Mouse (Mus musculus): ENCODE data around the gene Odf3l2. TPM values are rescaled to one million over a fixed set of nuclear protein-coding genes. Genes with fewer than 3 reads are reported as not detected.

Gene Odf3l2
- polyA plus RNA-seq, 1 experiment from 2014 or later = not detected

DNA sequence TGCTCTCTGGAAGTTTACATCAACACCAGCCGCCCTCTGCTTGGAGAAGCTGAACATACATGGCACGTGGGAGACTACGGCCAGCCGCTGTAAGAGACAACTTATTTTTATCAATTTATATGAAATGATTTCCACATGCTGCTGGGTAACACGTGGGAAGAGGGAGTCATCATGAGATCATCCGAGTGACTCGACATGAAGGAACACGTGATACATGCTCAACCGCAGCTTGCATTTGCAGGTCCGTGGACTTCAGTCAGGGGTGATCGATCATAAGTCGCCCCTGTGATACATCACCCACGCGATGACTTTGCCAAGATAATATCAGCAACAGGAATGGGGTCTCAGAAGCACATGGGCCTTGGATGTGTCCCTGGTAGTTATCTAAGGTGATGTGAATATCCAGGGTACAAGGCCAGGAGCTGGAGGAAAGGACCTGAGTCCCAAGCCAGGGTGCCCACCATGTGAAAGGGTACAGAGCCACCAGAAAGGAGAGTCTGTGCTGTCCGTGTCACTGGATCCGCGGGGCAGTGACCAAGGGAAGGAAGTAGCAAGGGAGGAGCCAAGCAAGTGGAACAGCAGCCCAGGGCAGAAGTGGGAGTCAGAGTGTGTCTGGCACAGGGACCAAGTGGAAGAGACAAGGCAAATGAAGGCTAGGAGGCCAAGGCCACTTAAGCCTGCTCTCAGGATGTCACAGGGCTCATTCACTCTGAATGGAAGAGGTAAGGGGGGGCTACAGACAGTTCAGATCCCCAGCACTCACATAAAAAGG is 12.3 kb downstream of the Odf3l2 start:
- DNase-seq (ENCODE audit: low spot score) = no peak
- Histone ChIP-seq H3K4me3 (no peak overlapping the region), H3K9me3 (replicated peaks) (no peaks in the 10 kb centered on the region), H3K27me3 (ENCODE audit: low read depth, poor library complexity, severe bottlenecking) (peaks cover 16% of the 10 kb centered on the region), H3K4me1 (peaks cover 18% of the 10 kb centered on the region), H3K27ac (no peak overlapping the region), H3K36me3 (no peaks in the 10 kb centered on the region)
- WGBS = 87% methylated on average over 17 of the region's 17 CpGs

DNA sequence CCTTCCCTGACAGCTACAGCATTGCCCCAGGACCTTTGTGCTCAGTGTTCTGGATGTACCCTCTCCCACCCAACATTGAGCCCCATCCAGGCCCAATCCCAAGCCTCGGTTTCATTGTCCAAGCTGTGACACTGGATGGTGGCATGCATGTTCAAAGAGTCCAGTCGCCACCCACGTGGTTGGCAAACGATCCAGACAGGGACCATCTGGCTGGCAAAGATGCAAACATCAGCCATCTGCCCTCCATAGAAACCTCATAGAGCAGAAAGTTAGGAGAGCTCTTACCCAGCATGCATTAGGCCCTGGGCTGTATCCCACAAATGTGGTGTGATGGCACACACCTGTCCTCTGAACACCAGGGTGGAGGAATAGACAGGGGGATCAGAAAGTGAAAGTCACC is 14.1 kb downstream of the Odf3l2 start:
- Histone ChIP-seq H3K36me3 (no peaks in the 10 kb centered on the region), H3K4me1 (peaks cover under 1% of the 10 kb centered on the region), H3K27me3 (ENCODE audit: low read depth, poor library complexity, severe bottlenecking) (peaks cover 6% of the 10 kb centered on the region; the same call in 1 of the 2 replicates), H3K9me3 (replicated peaks) (no peaks in the 10 kb centered on the region), H3K4me3 (no peak overlapping the region), H3K27ac (no peak overlapping the region)
- WGBS = 90% methylated on average over 4 of the region's 4 CpGs
- DNase-seq (ENCODE audit: low spot score) = no peak

DNA sequence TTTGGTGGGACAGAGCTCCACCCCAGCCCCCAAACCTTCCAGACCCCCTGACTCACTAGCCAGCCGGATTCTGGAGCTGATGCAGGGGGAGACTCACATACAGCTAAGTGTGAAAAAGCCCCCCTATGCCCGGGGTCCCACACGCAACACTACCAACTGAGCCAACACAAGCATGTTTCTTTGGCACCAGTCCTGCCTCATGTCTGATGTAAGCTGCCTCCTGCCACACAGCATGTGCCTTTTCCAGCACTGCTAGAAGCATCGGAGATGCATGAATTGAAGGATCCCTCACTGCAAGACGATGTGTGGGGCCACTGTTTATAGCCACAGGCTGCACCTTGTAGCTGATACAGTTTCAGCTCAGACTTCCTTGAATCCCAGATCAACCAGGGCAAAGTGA is 17.2 kb downstream of the Odf3l2 start:
- Histone ChIP-seq H3K36me3 (no peaks in the 10 kb centered on the region), H3K27me3 (ENCODE audit: low read depth, poor library complexity, severe bottlenecking) (no peaks in the 10 kb centered on the region), H3K27ac (no peak overlapping the region), H3K4me3 (no peak overlapping the region), H3K9me3 (replicated peaks) (no peaks in the 10 kb centered on the region), H3K4me1 (no peaks in the 10 kb centered on the region)
- 90% methylated on average over 5 of the region's 5 CpGs for WGBS
- no peak for DNase-seq (ENCODE audit: low spot score)

DNA sequence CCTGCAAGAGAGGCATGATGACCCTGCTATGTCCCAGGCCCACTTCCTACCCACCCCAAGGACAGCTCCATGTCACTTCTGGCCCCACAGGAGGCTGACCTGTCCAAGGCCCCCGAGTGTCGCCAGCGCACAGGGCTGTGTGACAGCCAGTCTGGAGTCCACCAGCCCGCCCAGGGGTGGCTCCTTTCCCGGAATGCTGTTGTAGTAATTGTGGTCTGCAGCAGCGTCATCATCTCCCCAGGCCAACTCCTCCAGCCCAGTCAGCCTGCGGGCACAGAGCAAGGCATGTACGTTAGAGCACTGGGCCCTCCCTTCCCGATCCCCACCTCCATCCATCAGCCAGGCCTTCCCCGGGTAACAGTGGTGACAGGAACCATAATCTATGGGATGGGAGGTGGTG is 19.4 kb downstream of the Odf3l2 start:
- no peak for DNase-seq (ENCODE audit: low spot score)
- WGBS = 89% methylated on average over 10 of the region's 10 CpGs
- H3K9me3 ChIP-seq (replicated peaks) = no peaks in the 10 kb centered on the region

DNA sequence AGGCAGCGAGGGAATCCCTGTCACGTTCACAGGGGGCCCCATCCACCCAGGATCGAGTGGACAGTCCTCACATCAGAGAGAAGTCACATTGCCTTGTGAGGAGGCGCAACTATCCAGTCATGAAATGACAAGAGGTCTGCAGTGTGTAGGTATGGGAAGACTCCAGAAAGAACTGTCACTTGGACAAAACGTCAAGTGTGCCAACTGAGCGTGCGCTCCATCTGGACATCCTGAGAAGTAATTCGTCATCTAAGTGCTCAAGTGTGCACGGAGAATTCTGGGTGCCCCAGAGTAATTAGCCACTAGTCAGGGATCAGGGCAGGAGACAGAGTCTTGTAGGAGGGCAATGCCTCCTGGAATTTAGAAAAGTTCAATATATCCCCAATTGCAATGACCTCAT is 20.1 kb downstream of the Odf3l2 start:
- no peaks in the 10 kb centered on the region for H3K36me3 ChIP-seq
- H3K27ac ChIP-seq = no peak overlapping the region
- no peaks in the 10 kb centered on the region for H3K27me3 ChIP-seq (ENCODE audit: low read depth, poor library complexity, severe bottlenecking)
- WGBS = 84% methylated on average over 9 of the region's 9 CpGs
- H3K4me3 ChIP-seq = no peak overlapping the region
- no peaks in the 10 kb centered on the region for H3K9me3 ChIP-seq (replicated peaks)
- 0 out of 2 replicates have a peak, but pooled peaks cover 3% of the 10 kb centered on the region for H3K4me1 ChIP-seq
- DNase-seq (ENCODE audit: low spot score) = no peak

More for the DNA sequence above, 19.4 kb downstream of the Odf3l2 start:
- no peaks in the 10 kb centered on the region for H3K36me3 ChIP-seq
- no peaks in the 10 kb centered on the region for H3K4me1 ChIP-seq
- H3K4me3 ChIP-seq = no peak overlapping the region
- no peaks in the 10 kb centered on the region for H3K27me3 ChIP-seq (ENCODE audit: low read depth, poor library complexity, severe bottlenecking)
- H3K27ac ChIP-seq = no peak overlapping the region

DNA sequence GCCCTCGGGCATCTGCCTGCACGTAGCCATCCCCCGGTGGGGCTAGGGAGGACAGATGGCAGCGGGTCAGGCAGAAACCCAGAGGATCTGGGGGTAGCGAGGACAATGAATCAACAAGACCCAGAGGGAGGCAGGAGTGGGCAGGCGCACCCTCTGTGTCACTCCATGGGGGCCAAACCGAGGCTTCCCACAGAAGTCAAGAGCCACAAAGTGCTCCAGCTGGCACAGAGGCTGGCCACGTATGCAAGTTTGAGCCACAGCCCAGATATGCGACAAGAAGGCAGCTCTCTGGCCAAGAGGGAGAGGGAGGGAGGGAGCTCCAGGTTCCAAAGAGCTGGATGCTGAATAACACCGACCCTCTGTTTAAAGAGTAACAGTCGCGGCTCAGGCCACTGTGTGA is 21.6 kb downstream of the Odf3l2 start:
- no peaks in the 10 kb centered on the region for H3K9me3 ChIP-seq (replicated peaks)
- no peaks in the 10 kb centered on the region for H3K27me3 ChIP-seq (ENCODE audit: low read depth, poor library complexity, severe bottlenecking)
- no peak overlapping the region; the same call in 1 of the 2 replicates for H3K27ac ChIP-seq
- H3K4me3 ChIP-seq = no peak overlapping the region
- DNase-seq (ENCODE audit: low spot score) = no peak
- H3K4me1 ChIP-seq = 0 out of 2 replicates have a peak, but pooled peaks cover 4% of the 10 kb centered on the region
- 79% methylated on average over 12 of the region's 12 CpGs for WGBS
- no peaks in the 10 kb centered on the region for H3K36me3 ChIP-seq

DNA sequence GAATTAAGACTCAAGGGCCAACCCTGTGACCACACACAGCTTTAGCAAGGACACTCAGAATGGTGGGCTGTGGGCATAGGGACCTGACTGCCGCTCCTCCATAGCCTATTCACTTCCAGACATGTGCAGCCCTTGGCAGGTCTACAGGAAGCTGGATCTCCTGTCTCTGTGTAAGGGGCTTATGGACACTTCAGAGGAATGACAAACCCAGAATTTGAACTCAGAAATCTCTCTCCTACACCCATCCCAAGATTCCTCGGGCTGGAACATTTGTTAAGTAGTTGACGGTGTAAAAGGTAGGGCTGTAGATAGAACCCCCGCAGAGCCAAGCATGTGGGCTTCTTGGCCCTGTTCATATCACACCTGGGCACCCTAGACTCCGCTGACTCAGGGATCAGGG is 29.2 kb downstream of the Odf3l2 start:
- Histone ChIP-seq H3K4me3 (no peak overlapping the region), H3K4me1 (peaks cover 38% of the 10 kb centered on the region), H3K27ac (no peak overlapping the region), H3K36me3 (no peaks in the 10 kb centered on the region), H3K9me3 (replicated peaks) (no peaks in the 10 kb centered on the region), H3K27me3 (ENCODE audit: low read depth, poor library complexity, severe bottlenecking) (peaks cover 34% of the 10 kb centered on the region)
- 88% methylated on average over 5 of the region's 5 CpGs for WGBS
- DNase-seq (ENCODE audit: low spot score) = no peak

DNA sequence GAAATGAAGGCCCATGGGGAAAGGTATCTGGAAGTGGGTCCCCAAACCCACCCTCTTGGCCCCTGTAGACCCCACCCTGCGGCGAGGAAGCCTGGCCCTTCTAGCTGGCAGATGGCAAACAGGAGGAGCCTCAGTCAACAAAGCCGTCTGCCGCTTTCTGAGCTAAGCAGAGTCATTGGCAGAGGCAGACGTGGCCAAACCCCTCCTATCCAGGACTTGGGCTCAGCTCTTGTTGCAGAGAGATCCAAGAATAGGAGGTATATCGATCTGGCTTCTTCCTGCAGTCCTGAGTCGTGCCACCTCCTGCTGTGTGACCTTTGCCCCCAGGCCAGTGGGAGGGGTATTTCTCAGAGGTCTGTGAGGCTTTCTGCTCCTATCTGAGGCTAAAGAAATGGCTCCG is 29.7 kb downstream of the Odf3l2 start:
- H3K4me1 ChIP-seq = peaks cover 42% of the 10 kb centered on the region
- no peaks in the 10 kb centered on the region for H3K36me3 ChIP-seq
- DNase-seq (ENCODE audit: low spot score) = no peak
- no peak overlapping the region for H3K4me3 ChIP-seq
- no peaks in the 10 kb centered on the region for H3K9me3 ChIP-seq (replicated peaks)
- H3K27ac ChIP-seq = no peak overlapping the region
- H3K27me3 ChIP-seq (ENCODE audit: low read depth, poor library complexity, severe bottlenecking) = peaks cover 40% of the 10 kb centered on the region
- WGBS = 16% methylated on average over 8 of the region's 8 CpGs

DNA sequence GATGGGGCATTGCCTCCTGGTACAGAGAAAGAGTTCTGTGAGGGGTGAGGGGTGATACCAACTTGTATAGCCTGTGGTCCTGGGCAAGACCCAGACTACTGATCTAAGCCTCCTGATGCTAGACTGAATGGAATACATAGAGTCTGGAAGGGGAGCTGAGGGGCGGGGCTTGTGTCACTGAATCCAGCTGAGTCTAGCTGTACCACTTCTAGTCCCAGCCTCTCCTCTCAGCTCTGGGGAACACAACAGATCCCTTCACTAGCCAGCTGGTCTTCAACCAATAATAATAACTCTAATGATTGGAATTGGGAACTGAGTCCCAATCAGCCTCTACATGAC is 31.3 kb downstream of the Odf3l2 start:
- WGBS = 86% methylated on average over 1 of the region's 1 CpGs
- no peaks in the 10 kb centered on the region for H3K36me3 ChIP-seq
- H3K27me3 ChIP-seq (ENCODE audit: low read depth, poor library complexity, severe bottlenecking) = peaks cover 56% of the 10 kb centered on the region
- H3K4me1 ChIP-seq = peaks cover 38% of the 10 kb centered on the region
- DNase-seq (ENCODE audit: low spot score) = no peak
- H3K27ac ChIP-seq = 0 out of 2 replicates have a peak overlapping the region, but pooled peaks have one; percentile 70
- H3K9me3 ChIP-seq (replicated peaks) = no peaks in the 10 kb centered on the region
- peak overlapping the region; percentile 73 for H3K4me3 ChIP-seq

DNA sequence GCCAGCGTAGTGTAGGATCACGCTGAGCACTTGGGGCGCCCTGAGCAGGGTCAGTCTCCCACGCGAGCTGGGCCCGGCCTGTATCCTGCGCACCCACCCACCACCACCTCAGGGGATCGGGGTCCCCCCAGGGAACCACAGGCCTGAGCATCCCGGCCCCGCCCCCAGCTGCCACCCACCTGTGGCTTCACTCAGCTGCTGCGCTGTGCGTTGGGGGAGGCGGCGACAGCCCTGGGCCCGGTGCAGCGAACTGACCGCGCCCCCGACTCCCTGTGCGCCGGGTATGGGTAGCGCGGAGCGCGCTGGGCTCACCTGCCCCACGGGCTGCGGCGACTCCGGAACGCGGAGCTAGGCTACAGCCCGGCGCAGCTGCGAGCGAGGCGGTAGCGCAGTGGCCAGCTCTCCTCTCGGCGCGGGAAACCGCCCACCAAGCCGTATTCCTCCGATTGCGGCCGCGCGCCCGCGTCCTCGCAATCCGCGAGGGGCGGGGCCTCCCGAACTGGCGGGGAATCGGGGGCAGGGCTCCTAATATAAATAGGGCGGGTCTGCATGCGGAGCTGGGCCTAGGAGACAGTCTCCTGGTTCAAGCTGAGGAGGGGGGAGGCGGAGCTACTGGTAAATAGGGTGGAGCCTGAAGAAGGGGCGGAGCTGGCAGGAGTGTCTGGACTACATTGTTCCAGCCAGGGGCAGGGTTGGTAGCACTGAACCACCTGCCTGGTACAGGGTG is 31.8 kb downstream of the Odf3l2 start, which contains the start of gene C2cd4c:
C2cd4c (minus strand) TSS at position 448 of the 727 bp plus-strand sequence.
- H3K27ac ChIP-seq = peak within 1 kb of the TSS; percentile 70
- no peaks in the 10 kb centered on the region for H3K36me3 ChIP-seq
- H3K9me3 ChIP-seq (replicated peaks) = no peaks in the 10 kb centered on the region
- 1% methylated on average over 59 of the region's 60 CpGs for WGBS
- H3K27me3 ChIP-seq (ENCODE audit: low read depth, poor library complexity, severe bottlenecking) = peaks cover 61% of the 10 kb centered on the region
- peak within 1 kb of the TSS; percentile 73 for H3K4me3 ChIP-seq
- H3K4me1 ChIP-seq = peaks cover 38% of the 10 kb centered on the region
- DNase-seq (ENCODE audit: low spot score) = peak; percentile 79

DNA sequence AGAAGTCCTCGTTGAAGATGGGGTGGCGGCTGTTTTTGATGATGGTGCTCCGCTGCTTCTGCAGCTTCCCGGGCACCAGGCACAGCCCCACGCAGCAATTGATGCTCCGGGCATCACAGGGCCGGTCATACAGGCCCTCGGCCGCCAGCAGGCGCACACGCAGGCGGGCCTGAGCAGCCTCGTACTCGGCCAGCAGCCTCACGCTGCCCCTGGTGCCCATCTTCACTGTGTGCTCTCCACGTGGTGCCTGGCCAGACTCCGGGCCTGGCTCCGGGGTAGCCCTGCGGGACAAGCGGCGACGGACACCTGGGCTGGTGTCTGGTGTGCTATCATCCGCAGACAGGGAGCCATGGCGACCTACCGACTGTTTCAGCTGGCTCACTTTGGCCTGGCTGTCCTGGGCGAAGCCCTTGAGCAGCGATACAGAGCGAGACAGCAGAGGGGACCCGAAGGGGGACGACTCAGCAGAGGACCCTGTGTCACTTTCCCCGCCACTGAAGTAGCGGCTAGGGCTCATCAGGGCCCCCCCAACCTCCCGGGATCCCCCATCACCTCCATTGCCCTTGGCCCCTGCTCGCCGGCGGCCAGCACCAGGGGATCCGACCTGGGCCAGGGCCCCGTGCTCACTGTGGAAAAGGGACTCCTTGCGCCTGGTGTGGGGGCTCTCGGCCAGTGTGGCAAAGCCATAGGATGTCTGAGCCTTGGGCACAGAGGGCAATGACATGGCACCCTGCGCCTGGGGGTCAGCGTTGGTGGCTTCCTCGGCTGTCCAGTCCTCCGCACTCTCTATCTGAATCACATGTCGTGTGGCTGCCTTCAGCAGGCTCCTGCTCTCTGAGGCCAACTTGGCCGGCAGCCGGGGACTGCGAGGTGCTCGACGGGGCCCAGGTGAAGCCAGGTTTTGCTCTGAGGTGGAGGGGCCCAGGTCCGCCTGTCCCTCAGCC is 33.1 kb downstream of the Odf3l2 start:
- peaks cover 67% of the 10 kb centered on the region for H3K27me3 ChIP-seq (ENCODE audit: low read depth, poor library complexity, severe bottlenecking)
- 12% methylated on average over 51 of the region's 51 CpGs for WGBS
- peaks cover 45% of the 10 kb centered on the region for H3K4me1 ChIP-seq
- H3K4me3 ChIP-seq = peak overlapping the region; percentile 73
- no peak overlapping the region for H3K27ac ChIP-seq
- H3K36me3 ChIP-seq = no peaks in the 10 kb centered on the region
- no peaks in the 10 kb centered on the region for H3K9me3 ChIP-seq (replicated peaks)
- peak; percentile 63 for DNase-seq (ENCODE audit: low spot score)

DNA sequence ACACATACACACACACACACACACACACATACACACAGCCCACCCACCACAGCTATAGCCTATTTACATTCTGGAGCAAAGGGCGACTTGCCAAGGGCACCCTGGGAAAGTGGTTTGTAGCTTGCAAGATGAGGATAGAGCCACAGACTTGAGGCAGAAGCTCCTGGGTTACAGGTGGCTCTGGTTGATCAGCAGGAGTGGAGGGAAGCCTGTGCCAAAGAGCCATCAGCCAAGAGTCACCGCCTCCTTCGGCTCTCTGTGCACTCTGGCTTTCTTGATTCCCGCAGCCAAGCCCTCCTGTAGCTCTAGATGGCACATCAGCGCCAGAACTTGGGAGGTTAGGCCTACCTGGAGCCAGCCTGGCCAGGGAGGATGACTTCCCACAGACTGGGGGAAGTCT is 34.2 kb downstream of the Odf3l2 start:
- Histone ChIP-seq H3K27me3 (ENCODE audit: low read depth, poor library complexity, severe bottlenecking) (peaks cover 74% of the 10 kb centered on the region), H3K9me3 (replicated peaks) (no peaks in the 10 kb centered on the region), H3K4me1 (peaks cover 45% of the 10 kb centered on the region), H3K4me3 (peak overlapping the region; percentile 73; the same call in 1 of the 2 replicates), H3K27ac (no peak overlapping the region), H3K36me3 (no peaks in the 10 kb centered on the region)
- WGBS = 31% methylated on average over 5 of the region's 5 CpGs
- no peak for DNase-seq (ENCODE audit: low spot score)

Measured in limb, embryonic 10.5 days (tissue).